Mouse (Mus musculus) kidney, embryonic 15.5 days (tissue): ENCODE data around the gene Gm12184. TPM values are rescaled to one million over a fixed set of nuclear protein-coding genes. Genes with fewer than 3 reads are reported as not detected.
"Not testable (repeated sequence)": the region's sequence is repeated elsewhere in the genome, so short reads cannot be mapped to it uniquely, and the experiment has no call there.

Source experiments
- ATAC-seq: fragments of 200-750 bp; cut with Nextera tagmentation; replicated peaks from 2 replicates; pipeline ENCODE4 v1.8.0; 2017; ENCODE audit warnings: moderate TSS enrichment; ENCODE audit not compliant: low FRiP score
- H3K27ac ChIP-seq: fragments of 300-500 bp; sonication (generic); 2 replicates; pipeline ENCODE4 v1.5.1; 2015; ENCODE audit warnings: mild to moderate bottlenecking, inconsistent platforms
- H3K27me3 ChIP-seq: fragments of 300-500 bp; sonication (generic); 2 replicates; pipeline ENCODE4 v1.6.1; 2015; ENCODE audit warnings: inconsistent platforms
- H3K36me3 ChIP-seq: fragments of 300-500 bp; sonication (generic); 2 replicates; pipeline ENCODE4 v1.6.1; 2015; ENCODE audit warnings: inconsistent platforms
- H3K4me1 ChIP-seq: fragments of 300-500 bp; sonication (generic); 2 replicates; pipeline ENCODE4 v1.6.1; 2015; ENCODE audit warnings: inconsistent platforms
- H3K4me2 ChIP-seq: fragments of 300-500 bp; sonication (generic); 2 replicates; pipeline ENCODE4 v1.6.1; 2015; ENCODE audit warnings: moderate library complexity, mild to moderate bottlenecking, inconsistent platforms
- H3K4me3 ChIP-seq: fragments of 300-500 bp; sonication (generic); replicated peaks from 2 replicates; pipeline ENCODE4 v1.5.1; 2015; ENCODE audit warnings: mild to moderate bottlenecking, inconsistent platforms
- H3K9ac ChIP-seq: fragments of 300-500 bp; sonication (generic); 2 replicates; pipeline ENCODE4 v1.6.1; 2015; ENCODE audit warnings: mild to moderate bottlenecking, inconsistent platforms
- H3K9me3 ChIP-seq: fragments of 300-500 bp; sonication (generic); replicated peaks from 2 replicates; pipeline ENCODE4 v1.6.1; 2016; ENCODE audit warnings: inconsistent platforms
- WGBS: fragments of 180-500 bp; shearing (Covaris S2); methylation state at CpG from one replicate; pipeline ENCODE4 v1.1.7; 2015; ENCODE audit warnings: mixed read lengths; 5-methylcytosine and 5-hydroxymethylcytosine counted together
- polyA plus RNA-seq: library from polyadenylated mRNA; unstranded; fragments of >200 nt; fragmentation: Nextera tagmentation; extraction: Ambion mirVana; gene quantifications from 2 replicates; pipeline ENCODE4 v1.2.1, GENCODE M21; 2015

Gene Gm12184
- polyA plus RNA-seq, 1 experiment from 2014 or later, result 1.6 TPM

DNA sequence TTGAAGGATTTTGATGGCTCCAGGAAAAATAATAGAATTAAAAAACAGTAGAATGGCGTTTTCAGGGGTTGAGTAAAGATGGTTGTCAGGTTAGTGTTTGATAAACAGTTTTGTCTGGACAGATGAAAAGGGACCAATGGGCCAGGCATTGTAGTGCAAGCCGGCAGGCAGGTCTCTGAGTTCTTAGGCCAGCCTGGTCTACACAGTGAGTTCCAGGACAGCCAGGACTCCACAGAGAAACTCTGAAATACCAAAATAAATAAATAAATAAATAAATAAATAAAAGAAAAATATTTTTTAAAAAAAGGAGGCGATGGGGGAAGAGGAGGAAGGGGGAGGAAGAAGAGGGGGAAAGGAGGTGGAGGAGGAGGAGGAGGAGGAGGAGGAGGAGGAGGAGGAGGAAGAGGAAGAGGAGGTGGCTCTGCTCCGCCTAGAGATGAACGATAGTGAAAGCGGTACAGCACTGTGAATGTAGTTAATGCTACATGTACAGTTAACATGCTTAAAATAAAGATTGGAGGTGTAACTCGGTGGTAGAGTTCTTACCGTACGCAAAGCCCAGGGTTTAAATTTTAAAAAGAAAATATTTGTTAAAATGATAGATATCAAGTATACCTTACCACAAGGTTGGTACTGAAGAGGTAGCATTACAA is 6.7 kb upstream of the Gm12184 start:
- no peak overlapping the region for H3K27ac ChIP-seq
- 36% methylated on average over 9 of the region's 9 CpGs for WGBS
- peaks cover 13% of the 10 kb centered on the region for H3K4me1 ChIP-seq
- H3K27me3 ChIP-seq, result peaks cover 3% of the 10 kb centered on the region; the same call in 1 of the 2 replicates
- H3K36me3 ChIP-seq, result no peaks in the 10 kb centered on the region
- no peak for ATAC-seq
- peak overlapping the region; percentile 68 for H3K4me2 ChIP-seq
- H3K9me3 ChIP-seq, result no peaks in the 10 kb centered on the region
- H3K9ac ChIP-seq, result no peak overlapping the region
- peak overlapping the region; percentile 61 for H3K4me3 ChIP-seq

DNA sequence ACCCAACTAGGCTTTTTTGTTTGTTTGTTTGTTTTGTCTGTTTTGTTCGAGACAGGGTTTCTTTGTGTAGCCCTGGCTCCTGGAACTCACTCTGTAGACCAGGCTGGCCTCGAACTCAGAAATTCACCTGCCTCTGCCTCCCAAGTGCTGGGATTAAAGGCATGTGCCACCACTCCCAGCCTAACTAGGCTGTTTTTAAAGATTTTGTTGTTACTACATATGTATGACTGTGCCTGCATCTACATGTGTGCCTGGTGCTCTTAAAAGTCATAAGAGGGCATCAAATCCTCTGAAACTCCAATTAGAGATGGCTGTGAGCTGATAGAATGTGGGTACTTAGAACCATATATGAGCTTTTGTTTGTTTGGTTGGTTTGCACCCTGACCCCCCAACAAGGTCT is 4.8 kb upstream of the Gm12184 start:
- Histone ChIP-seq H3K4me1 (peaks cover 11% of the 10 kb centered on the region), H3K27me3 (no peaks in the 10 kb centered on the region; the same call in 1 of the 2 replicates), H3K4me3 (no peak overlapping the region), H3K36me3 (no peaks in the 10 kb centered on the region), H3K4me2 (no peak overlapping the region), H3K9me3 (no peaks in the 10 kb centered on the region), H3K9ac (no peak overlapping the region), H3K27ac (no peak overlapping the region)
- 75% methylated on average over 2 of the region's 2 CpGs for WGBS
- no peak for ATAC-seq

DNA sequence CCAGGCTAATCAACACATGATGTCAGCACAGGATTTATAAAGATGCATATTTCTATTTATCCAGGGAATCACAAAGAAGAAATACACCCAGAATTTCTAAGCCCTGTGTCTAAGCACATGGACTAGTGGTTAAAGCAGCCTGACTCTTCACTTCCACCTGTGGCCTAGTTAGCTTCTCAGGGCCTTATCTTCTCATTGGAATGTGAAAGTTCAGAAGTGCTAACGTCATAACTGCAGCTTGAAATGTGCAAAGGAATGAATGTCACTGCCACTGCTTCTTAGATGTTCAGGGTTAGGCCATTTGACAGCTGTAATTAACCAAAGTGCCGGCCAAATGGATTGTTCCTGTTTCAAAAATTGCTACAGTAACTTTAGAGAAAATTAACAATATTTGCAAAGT is 3.8 kb upstream of the Gm12184 start:
- H3K9me3 ChIP-seq, result no peaks in the 10 kb centered on the region
- 63% methylated on average over 2 of the region's 2 CpGs for WGBS
- no peak for ATAC-seq
- no peak overlapping the region for H3K4me2 ChIP-seq
- no peaks in the 10 kb centered on the region for H3K36me3 ChIP-seq
- no peak overlapping the region for H3K9ac ChIP-seq
- H3K27me3 ChIP-seq, result no peaks in the 10 kb centered on the region
- H3K4me1 ChIP-seq, result peaks cover 11% of the 10 kb centered on the region
- no peak overlapping the region for H3K4me3 ChIP-seq
- H3K27ac ChIP-seq, result no peak overlapping the region

DNA sequence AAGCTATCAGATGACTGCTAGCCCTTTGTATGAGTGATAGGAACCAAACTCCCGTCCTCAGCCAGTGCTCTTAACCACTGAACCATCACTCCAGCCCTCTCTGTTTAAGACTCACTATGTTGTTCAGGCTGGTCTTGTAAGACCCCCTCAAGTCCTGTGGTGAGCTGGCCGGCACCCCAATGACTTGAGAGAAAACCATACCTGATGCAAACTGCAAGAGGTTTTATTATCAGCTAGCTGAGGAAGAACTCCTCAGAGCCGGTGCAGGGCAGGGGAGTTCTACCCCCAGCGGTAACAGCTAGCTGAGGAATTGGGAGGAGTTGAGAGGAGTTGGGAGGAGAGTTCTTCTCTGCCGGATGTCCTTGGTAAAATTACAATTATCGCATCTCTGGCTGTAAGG is 1.5 kb upstream of the Gm12184 start:
- Histone ChIP-seq H3K4me1 (peaks cover 26% of the 10 kb centered on the region), H3K36me3 (no peaks in the 10 kb centered on the region), H3K9ac (no peak overlapping the region), H3K27me3 (peaks cover 3% of the 10 kb centered on the region; the same call in 1 of the 2 replicates), H3K4me2 (no peak overlapping the region), H3K4me3 (no peak overlapping the region), H3K9me3 (no peaks in the 10 kb centered on the region), H3K27ac (no peak overlapping the region; the same call in 1 of the 2 replicates)
- 66% methylated on average over 6 of the region's 6 CpGs for WGBS
- no peak for ATAC-seq

DNA sequence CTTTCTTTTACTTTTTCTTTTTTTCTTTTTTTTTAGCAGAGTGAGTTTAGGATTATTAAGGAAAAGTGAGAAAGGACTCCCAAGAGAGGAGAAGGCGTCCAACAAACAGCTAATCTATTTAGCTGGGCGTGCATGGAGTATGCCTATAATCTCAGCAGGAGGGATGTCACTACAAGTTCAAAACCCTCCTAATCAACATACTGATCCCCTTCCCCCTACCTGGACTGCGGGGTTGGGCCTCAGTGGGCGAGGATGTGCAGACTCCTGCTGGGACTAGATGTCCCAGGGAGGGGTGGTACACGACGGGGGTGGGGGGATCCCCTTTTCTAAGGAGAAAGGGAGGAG is 269 bp upstream of the Gm12184 start:
- Histone ChIP-seq H3K4me3 (peak overlapping the region; percentile 52), H3K4me1 (peaks cover 23% of the 10 kb centered on the region), H3K27me3 (peaks cover 6% of the 10 kb centered on the region), H3K36me3 (no peaks in the 10 kb centered on the region), H3K27ac (peak overlapping the region; percentile 72), H3K4me2 (peak overlapping the region; percentile 74), H3K9me3 (no peaks in the 10 kb centered on the region), H3K9ac (peak overlapping the region; percentile 49)
- no peak; the same call in 1 of the 2 replicates for ATAC-seq
- WGBS, result 5% methylated on average over 6 of the region's 6 CpGs

DNA sequence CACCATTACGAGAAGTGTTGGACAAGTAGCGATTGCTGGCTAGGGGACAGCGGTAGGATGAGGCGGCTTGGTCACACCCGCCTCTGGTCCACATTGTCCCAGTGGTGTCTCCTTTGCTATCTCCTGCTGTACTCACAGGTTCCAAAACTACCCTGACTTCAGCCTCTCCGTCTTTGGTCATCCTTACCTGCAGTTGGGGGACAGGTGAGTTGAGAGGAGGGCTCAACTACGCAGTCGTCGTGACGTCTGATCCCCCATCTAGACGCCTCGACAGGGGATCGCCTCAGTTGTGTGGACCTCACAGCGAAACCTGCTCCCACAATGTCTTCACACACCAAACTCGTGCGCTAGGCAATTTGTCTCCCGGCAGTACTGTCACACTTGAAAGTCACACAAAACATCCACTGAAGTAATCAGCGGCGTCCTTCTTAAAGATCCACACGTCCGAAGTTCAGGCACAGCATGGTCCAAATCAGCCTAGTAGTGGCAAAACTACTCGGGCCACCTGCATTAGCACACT is 2.1 kb downstream of the Gm12184 start:
- Histone ChIP-seq H3K27ac (no peak overlapping the region), H3K9ac (peak overlapping the region; percentile 34), H3K9me3 (no peaks in the 10 kb centered on the region), H3K36me3 (no peaks in the 10 kb centered on the region), H3K4me1 (peaks cover 23% of the 10 kb centered on the region), H3K4me3 (peak overlapping the region; percentile 52), H3K4me2 (peak overlapping the region; percentile 85), H3K27me3 (peaks cover 6% of the 10 kb centered on the region)
- no peak for ATAC-seq
- whole genome bisulfite sequencing, result 4% methylated on average over 22 of the region's 22 CpGs

DNA sequence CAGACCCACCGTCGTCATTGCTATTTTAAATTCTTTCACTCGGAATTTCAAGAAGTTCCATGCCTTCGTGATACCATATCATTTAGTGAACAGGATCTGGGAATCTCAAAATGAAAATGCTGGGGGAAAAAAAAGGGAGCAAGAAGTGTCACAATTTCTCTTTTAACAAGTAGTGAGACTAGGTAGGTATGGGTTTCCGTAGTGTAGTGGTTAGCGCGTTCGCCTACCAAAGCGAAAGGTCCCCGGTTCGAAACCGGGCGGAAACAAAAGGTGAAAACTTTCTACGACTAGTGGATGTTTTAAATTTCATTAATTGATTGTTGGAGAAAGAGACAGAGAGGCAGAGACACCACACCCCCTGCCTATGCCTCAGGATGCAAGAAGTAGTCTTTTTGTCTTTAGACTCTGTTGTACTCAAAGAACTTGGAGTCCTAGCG is 2.9 kb downstream of the Gm12184 start:
- Histone ChIP-seq H3K36me3 (no peaks in the 10 kb centered on the region), H3K4me1 (peaks cover 26% of the 10 kb centered on the region), H3K27me3 (peaks cover 6% of the 10 kb centered on the region), H3K27ac (no peak overlapping the region), H3K4me3 (peak overlapping the region; percentile 52), H3K9me3 (no peaks in the 10 kb centered on the region), H3K4me2 (peak overlapping the region; percentile 85), H3K9ac (peak overlapping the region; percentile 34)
- 1% methylated on average over 15 of the region's 15 CpGs for WGBS
- ATAC-seq, result peak; percentile 20; the same call in 1 of the 2 replicates

DNA sequence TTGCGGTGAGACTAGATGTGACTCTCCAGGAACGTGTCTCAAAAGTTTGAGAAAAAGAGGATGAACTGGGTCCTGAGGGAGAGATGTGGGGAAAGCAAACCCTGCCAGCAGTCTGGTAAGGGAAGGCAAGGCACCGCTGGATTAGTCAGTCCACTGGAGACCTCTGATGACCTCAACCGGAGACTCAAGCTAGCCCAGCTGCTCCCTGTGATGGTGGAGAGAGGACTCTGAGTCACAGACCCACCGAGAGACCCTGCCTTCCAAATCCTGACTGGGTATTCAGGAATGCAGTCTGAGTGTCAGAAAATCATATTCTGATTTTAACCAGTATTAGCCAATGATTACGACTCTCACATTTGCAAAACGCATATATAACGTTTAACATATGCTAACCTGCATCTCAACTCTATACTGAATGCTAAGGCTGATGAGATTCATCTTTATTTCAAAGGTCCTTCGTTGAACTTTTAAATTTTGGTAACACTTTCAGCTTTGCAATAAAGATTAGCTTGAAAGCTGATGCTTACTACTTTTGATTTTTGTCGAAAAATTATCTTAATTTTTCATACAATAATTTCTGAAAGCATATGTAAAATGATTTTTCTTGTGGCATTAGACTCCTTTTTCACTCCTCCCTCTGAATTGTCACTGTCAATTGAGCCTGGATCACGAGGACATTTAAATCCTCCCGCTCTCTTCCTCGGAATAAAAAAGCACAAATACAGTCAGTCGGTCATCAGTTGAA is 3.5 kb downstream of the Gm12184 start:
- Histone ChIP-seq H3K9ac (no peak overlapping the region), H3K36me3 (no peaks in the 10 kb centered on the region), H3K4me1 (peaks cover 26% of the 10 kb centered on the region), H3K4me2 (peak overlapping the region; percentile 85), H3K9me3 (no peaks in the 10 kb centered on the region), H3K27ac (no peak overlapping the region), H3K27me3 (peaks cover 6% of the 10 kb centered on the region), H3K4me3 (peak overlapping the region; percentile 52)
- 34% methylated on average over 14 of the region's 14 CpGs for WGBS
- no peak for ATAC-seq

DNA sequence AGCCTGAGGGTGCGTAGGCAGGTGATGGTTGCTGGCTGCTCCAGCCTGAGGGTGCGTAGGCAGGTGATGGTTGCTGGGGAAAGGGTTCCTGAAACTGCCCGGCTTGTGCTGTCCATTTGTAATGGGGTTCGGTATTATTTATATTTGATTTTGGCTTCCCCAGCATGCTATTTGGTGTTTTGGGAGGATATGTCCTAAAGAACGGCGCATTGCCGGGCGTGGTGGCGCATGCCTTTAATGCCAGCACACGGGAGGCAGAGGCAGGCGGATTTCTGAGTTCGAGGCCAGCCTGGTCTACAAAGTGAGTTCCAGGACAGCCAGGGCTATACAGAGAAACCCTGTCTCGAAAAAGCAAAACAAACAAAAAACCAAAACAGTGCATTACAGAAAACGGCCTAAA is 5.2 kb downstream of the Gm12184 start:
- H3K4me1 ChIP-seq, result peaks cover 19% of the 10 kb centered on the region
- not testable (repeated sequence) for ATAC-seq, H3K4me2 ChIP-seq, H3K27me3 ChIP-seq, H3K9me3 ChIP-seq, H3K9ac ChIP-seq, H3K27ac ChIP-seq, H3K4me3 ChIP-seq, H3K36me3 ChIP-seq
- whole genome bisulfite sequencing, result 84% methylated on average over 14 of the region's 14 CpGs

DNA sequence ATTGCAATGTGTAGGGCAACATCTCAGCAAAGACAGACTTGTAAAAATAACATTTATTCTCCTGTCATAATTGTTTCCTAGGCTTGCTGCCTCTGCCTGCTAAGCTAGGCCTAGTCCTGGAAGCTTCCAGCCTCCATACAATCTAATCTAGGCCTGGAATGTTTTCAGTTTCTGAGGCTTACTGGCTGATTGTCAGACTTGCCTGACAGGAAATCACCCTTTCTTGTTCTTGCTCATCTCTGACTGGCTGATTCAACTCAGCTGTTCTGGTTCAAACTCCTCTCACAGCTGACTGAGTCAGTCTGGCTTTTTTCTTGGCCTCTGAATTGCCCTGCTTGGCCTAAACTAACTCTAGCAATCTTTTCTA is 6.2 kb downstream of the Gm12184 start:
- 0 out of 2 replicates have a peak, but pooled peaks cover 4% of the 10 kb centered on the region for H3K36me3 ChIP-seq
- no peak overlapping the region for H3K9ac ChIP-seq
- no peak overlapping the region for H3K4me3 ChIP-seq
- H3K4me1 ChIP-seq, result peaks cover 27% of the 10 kb centered on the region
- no peaks in the 10 kb centered on the region for H3K9me3 ChIP-seq
- no peak for ATAC-seq
- no peak overlapping the region for H3K4me2 ChIP-seq
- H3K27ac ChIP-seq, result no peak overlapping the region
- peaks cover 6% of the 10 kb centered on the region for H3K27me3 ChIP-seq

DNA sequence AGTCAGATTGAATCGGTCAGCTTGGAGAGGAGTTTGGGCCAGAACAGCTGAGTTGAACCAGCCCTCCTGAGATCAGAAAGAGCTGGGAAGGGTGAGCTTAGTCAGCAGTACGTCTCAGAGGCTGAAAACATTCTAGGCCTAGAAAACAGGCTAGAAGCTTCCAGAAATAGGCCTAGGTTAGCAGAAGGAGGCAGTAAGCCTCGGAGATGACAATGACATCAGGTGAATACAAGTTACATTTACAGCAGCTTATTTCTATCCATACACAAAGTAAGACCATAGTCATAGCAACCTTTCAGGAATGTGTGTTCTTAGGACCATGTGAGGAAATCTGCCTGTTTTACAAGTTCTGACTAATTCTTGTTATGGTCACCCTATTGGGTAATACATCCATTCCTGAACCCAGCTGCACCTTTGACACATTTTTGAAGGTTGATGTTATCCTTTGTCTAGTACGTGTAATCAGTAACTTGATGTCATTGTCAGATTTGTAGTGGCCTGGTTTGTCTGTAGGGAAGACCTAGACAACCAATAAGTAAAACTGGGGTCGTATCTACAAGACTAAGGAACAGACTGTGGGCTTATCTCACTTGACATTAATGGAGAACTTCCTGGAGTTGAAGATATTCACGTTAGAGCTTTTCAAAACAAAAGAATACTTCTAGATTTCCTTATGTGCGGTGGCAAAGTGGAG is 6.7 kb downstream of the Gm12184 start:
- 77% methylated on average over 7 of the region's 7 CpGs for WGBS
- no peak for ATAC-seq
- Histone ChIP-seq H3K4me2 (no peak overlapping the region), H3K4me3 (no peak overlapping the region), H3K9me3 (no peaks in the 10 kb centered on the region), H3K27me3 (peaks cover 6% of the 10 kb centered on the region), H3K36me3 (peaks cover 6% of the 10 kb centered on the region; the same call in 1 of the 2 replicates), H3K4me1 (peaks cover 33% of the 10 kb centered on the region), H3K27ac (no peak overlapping the region), H3K9ac (no peak overlapping the region)

DNA sequence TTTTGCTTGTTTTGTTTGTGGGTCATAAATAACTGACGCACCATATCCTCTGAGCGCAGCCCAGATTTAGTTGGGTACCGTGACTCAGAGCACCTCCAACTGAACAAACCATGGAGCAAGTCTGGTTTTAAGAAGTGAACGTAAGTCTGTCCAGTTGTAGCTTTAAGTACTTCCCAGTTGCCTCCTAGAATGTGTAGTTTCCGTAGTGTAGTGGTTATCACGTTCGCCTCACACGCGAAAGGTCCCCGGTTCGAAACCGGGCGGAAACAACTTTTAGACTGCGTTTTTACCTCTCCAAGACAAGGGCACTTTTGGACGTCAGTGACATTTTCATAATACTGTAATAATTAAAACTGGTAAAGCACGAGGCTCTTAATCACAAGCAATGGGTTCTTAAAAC is 8.1 kb downstream of the Gm12184 start:
- Histone ChIP-seq H3K9me3 (no peaks in the 10 kb centered on the region), H3K36me3 (peaks cover 17% of the 10 kb centered on the region), H3K27me3 (peaks cover 3% of the 10 kb centered on the region; the same call in 1 of the 2 replicates), H3K4me3 (peak overlapping the region; percentile 76), H3K4me1 (peaks cover 26% of the 10 kb centered on the region), H3K4me2 (peak overlapping the region; percentile 83), H3K27ac (peak overlapping the region; percentile 99), H3K9ac (peak overlapping the region; percentile 88; the same call in 1 of the 2 replicates)
- ATAC-seq, result no peak
- under 1% methylated on average over 16 of the region's 16 CpGs for WGBS
